Mouse (Mus musculus): ENCODE data around the gene Enkur. TPM values are rescaled to one million over a fixed set of nuclear protein-coding genes. Genes with fewer than 3 reads are reported as not detected.

Gene Enkur
- under 1 TPM in 1 of 2 experiments, not detected in 1; 0.12 TPM for polyA plus RNA-seq (2012; fragmentation: generic; extraction: Trizol)

DNA sequence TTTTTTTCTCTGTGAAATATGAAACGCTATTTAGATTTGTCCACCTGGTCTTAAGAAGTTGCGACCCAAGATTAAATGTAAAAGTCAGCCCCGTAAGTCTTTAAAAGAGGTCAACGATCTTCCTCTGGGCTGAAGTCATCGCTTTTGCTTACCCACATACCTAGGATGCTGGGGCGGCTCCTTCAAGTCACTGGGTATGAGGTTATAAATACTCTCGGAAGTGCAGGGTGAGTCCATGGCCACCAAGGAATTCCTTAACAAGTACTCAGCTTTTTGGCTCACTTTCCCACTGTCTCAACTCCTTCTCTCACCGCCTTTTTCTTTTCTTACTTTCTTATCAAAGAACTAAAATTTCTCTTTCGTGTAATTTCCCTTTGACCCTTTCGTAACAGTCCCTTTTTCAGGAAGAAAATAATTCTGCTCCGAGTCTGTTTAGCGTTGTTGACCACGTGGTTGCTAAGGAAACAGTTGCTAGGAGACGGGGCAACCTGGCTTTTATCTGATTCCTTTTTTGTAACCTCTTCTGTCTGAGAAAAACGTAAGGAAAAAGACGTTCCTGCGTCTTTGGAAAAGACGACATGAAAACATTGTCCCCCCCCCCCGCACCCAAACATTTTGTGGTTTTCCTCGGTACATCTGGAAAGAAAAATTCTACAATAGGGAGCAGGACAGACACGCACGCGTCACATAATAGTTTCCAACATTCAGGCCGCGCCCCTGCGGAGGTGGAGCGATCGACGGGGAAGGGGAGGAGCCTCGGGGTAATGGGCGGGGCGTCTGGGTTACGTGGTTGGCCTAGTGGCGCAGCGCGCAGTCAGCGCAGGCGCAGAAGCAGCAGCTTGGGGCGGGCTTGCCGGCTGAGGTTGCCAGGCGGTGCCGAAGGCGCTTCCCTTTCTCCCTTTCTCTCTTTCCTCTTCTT lies at the start of gene Enkur, which contains the start of gene Thnsl1:
TSS of gene Enkur (minus strand) at position 454 of the 919 bp plus-strand sequence.
TSS of gene Thnsl1 (plus strand) at position 813 of the 919 bp plus-strand sequence.

Other genes with a start within 250 kb of the Enkur start
- 10 to 100 TPM in 1 of 2 experiments, under 1 TPM in 1; 0.77 to 12.2 TPM for gene Arhgap21, start 236.5 kb downstream of the Enkur start, polyA plus RNA-seq (2012; fragmentation: generic; extraction: Trizol)
- gene Thnsl1, start 359 bp upstream of the Enkur start, polyA plus RNA-seq (2012; fragmentation: generic; extraction: Trizol) = 1 to 10 TPM in 1 of 2 experiments, under 1 TPM in 1; 0.23 to 1.7 TPM
- gene Gpr158, start 162.2 kb upstream of the Enkur start, polyA plus RNA-seq (2012; fragmentation: generic; extraction: Trizol) = not detected

Data from C3H10T1/2 (cell line).